Mouse (Mus musculus): ENCODE measurements around the gene Rhpn2.
"Not testable (repeated sequence)": the region's sequence is repeated elsewhere in the genome, so short reads cannot be mapped to it uniquely, and the experiment has no call there.

The Rhpn2 gene

GRCm38 (mm10) chr7:35333692-35334526, at the start of gene Rhpn2:
Gene Rhpn2, plus strand, starts transcription at chr7:35334170.
- DNase-seq (ENCODE audit: low read depth, low spot score) = peak; percentile 97

- no peak for DNase-seq (ENCODE audit: low read depth, low spot score)
Measured at GRCm38 (mm10) chr7:35293464-35293863, 40.5 kb upstream of the Rhpn2 start.

- DNase-seq (ENCODE audit: low read depth, low spot score) = no peak
Measured at GRCm38 (mm10) chr7:35295631-35296030, 38.3 kb upstream of the Rhpn2 start.

GRCm38 (mm10) chr7:35297886-35298285, 36.1 kb upstream of the Rhpn2 start:
- no peak for DNase-seq (ENCODE audit: low read depth, low spot score)

- peak; percentile 20 for DNase-seq (ENCODE audit: low read depth, low spot score)
Measured at GRCm38 (mm10) chr7:35299656-35300055, 34.3 kb upstream of the Rhpn2 start.

GRCm38 (mm10) chr7:35300792-35301191, 33.2 kb upstream of the Rhpn2 start:
- DNase-seq (ENCODE audit: low read depth, low spot score) = no peak

- no peak for DNase-seq (ENCODE audit: low read depth, low spot score)
Measured at GRCm38 (mm10) chr7:35311214-35311613, 22.8 kb upstream of the Rhpn2 start.

- peak; percentile 59 for DNase-seq (ENCODE audit: low read depth, low spot score)
Measured at GRCm38 (mm10) chr7:35314156-35314555, 19.8 kb upstream of the Rhpn2 start.

GRCm38 (mm10) chr7:35317729-35318609, 16.0 kb upstream of the Rhpn2 start, which contains the start of gene Gpatch1:
Gene Gpatch1, minus strand, starts transcription at chr7:35318440.
- DNase-seq (ENCODE audit: low read depth, low spot score) = peak; percentile 90

- not testable (repeated sequence) for DNase-seq (ENCODE audit: low read depth, low spot score)
Measured at GRCm38 (mm10) chr7:35319221-35319620, 14.7 kb upstream of the Rhpn2 start.

- no peak for DNase-seq (ENCODE audit: low read depth, low spot score)
Measured at GRCm38 (mm10) chr7:35319755-35320154, 14.2 kb upstream of the Rhpn2 start.

GRCm38 (mm10) chr7:35322161-35322560, 11.8 kb upstream of the Rhpn2 start:
- no peak for DNase-seq (ENCODE audit: low read depth, low spot score)

- no peak for DNase-seq (ENCODE audit: low read depth, low spot score)
Measured at GRCm38 (mm10) chr7:35322732-35323420, 11.1 kb upstream of the Rhpn2 start.

- DNase-seq (ENCODE audit: low read depth, low spot score) = no peak
Measured at GRCm38 (mm10) chr7:35331590-35331989, 2.4 kb upstream of the Rhpn2 start.

GRCm38 (mm10) chr7:35333231-35333651, 729 bp upstream of the Rhpn2 start:
- no peak for DNase-seq (ENCODE audit: low read depth, low spot score)

GRCm38 (mm10) chr7:35334527-35335452, 820 bp downstream of the Rhpn2 start:
- DNase-seq (ENCODE audit: low read depth, low spot score) = no peak

GRCm38 (mm10) chr7:35340196-35340595, 6.2 kb downstream of the Rhpn2 start:
- no peak for DNase-seq (ENCODE audit: low read depth, low spot score)

GRCm38 (mm10) chr7:35341282-35341681, 7.3 kb downstream of the Rhpn2 start:
- DNase-seq (ENCODE audit: low read depth, low spot score) = no peak

- DNase-seq (ENCODE audit: low read depth, low spot score) = no peak
Measured at GRCm38 (mm10) chr7:35342498-35342897, 8.5 kb downstream of the Rhpn2 start.

- no peak for DNase-seq (ENCODE audit: low read depth, low spot score)
Measured at GRCm38 (mm10) chr7:35344785-35345330, 10.9 kb downstream of the Rhpn2 start.
